Mouse (Mus musculus) hindbrain, embryonic 10.5 days (tissue): Measurements from ENCODE around the gene Ulk4. TPM values are rescaled to one million over a fixed set of nuclear protein-coding genes. Genes with fewer than 3 reads are reported as not detected.
"Not testable (repeated sequence)": the region's sequence is repeated elsewhere in the genome, so short reads cannot be mapped to it uniquely, and the experiment has no call there.

Experiments used
- DNase-seq: peaks from one replicate; pipeline ENCODE4 v3.0.0-alpha.2; 2017; ENCODE audit warnings: low spot score
- H3K27ac ChIP-seq: fragments of 300-500 bp; sonication (generic); 2 replicates; pipeline ENCODE4 v1.5.1; 2016; ENCODE audit warnings: mild to moderate bottlenecking, moderate library complexity
- H3K27me3 ChIP-seq: fragments of 300-500 bp; sonication (generic); 2 replicates; pipeline ENCODE4 v1.6.1; 2016; ENCODE audit warnings: mild to moderate bottlenecking; ENCODE audit not compliant: poor library complexity, insufficient read depth, severe bottlenecking
- H3K36me3 ChIP-seq: fragments of 300-500 bp; sonication (generic); 2 replicates; pipeline ENCODE4 v1.6.1; 2016; ENCODE audit warnings: mild to moderate bottlenecking, moderate library complexity
- H3K4me1 ChIP-seq: fragments of 300-500 bp; sonication (generic); replicated peaks from 2 replicates; pipeline ENCODE4 v1.6.1; 2016; ENCODE audit warnings: mild to moderate bottlenecking
- H3K4me3 ChIP-seq: fragments of 300-500 bp; sonication (generic); 2 replicates; pipeline ENCODE4 v1.5.1; 2016; ENCODE audit warnings: mild to moderate bottlenecking, moderate library complexity
- H3K9me3 ChIP-seq: fragments of 300-500 bp; sonication (generic); 2 replicates; pipeline ENCODE4 v1.6.1; 2016; ENCODE audit warnings: mild to moderate bottlenecking, moderate library complexity
- WGBS: fragments of 180-500 bp; shearing (Covaris S2); methylation state at CpG from one replicate; pipeline ENCODE4 v1.1.7; 2016; 5-methylcytosine and 5-hydroxymethylcytosine counted together
- polyA plus RNA-seq: library from polyadenylated mRNA; unstranded; fragments of >200 nt; fragmentation: Nextera tagmentation; extraction: Ambion mirVana; gene quantifications from 2 replicates; pipeline ENCODE4 v1.2.1, GENCODE M21; 2016

Gene Ulk4
- polyA plus RNA-seq, 1 experiment from 2014 or later: 123 TPM

GRCm38 (mm10) chr9:121057401-121057800 is 219.6 kb downstream of the Ulk4 start:
- no peak for DNase-seq
- Histone ChIP-seq H3K27me3 (no peaks in the 10 kb centered on the region), H3K4me3 (no peak overlapping the region)

GRCm38 (mm10) chr9:121056526-121056925 is 220.5 kb downstream of the Ulk4 start:
- no peak for DNase-seq
- Histone ChIP-seq H3K4me3 (no peak overlapping the region), H3K36me3 (no peaks in the 10 kb centered on the region), H3K27ac (no peak overlapping the region), H3K27me3 (no peaks in the 10 kb centered on the region), H3K9me3 (no peaks in the 10 kb centered on the region), H3K4me1 (peaks cover 14% of the 10 kb centered on the region)
- WGBS: 91% methylated on average over 3 of the region's 3 CpGs

More at GRCm38 (mm10) chr9:121057401-121057800, 219.6 kb downstream of the Ulk4 start:
- no peaks in the 10 kb centered on the region for H3K36me3 ChIP-seq
- peaks cover 22% of the 10 kb centered on the region for H3K4me1 ChIP-seq
- H3K27ac ChIP-seq: no peak overlapping the region
- 65% methylated on average over 9 of the region's 9 CpGs for WGBS
- no peaks in the 10 kb centered on the region for H3K9me3 ChIP-seq

GRCm38 (mm10) chr9:121056036-121056435 is 221.0 kb downstream of the Ulk4 start:
- no peak overlapping the region for H3K4me3 ChIP-seq
- 88% methylated on average over 5 of the region's 5 CpGs for WGBS
- H3K27ac ChIP-seq: no peak overlapping the region
- no peak for DNase-seq
- no peaks in the 10 kb centered on the region for H3K9me3 ChIP-seq
- no peaks in the 10 kb centered on the region for H3K27me3 ChIP-seq
- peaks cover 9% of the 10 kb centered on the region; the same call in 1 of the 2 replicates for H3K4me1 ChIP-seq
- no peaks in the 10 kb centered on the region for H3K36me3 ChIP-seq

- H3K27me3 ChIP-seq, H3K27ac ChIP-seq, H3K4me3 ChIP-seq, H3K36me3 ChIP-seq, DNase-seq, H3K9me3 ChIP-seq: not testable (repeated sequence)
- peaks cover 11% of the 10 kb centered on the region; the same call in 1 of the 2 replicates for H3K4me1 ChIP-seq
- 80% methylated on average over 9 of the region's 9 CpGs for WGBS
These were observed 231.3 kb downstream of the Ulk4 start for GRCm38 (mm10) chr9:121045657-121046056.

- DNase-seq: no peak
- H3K4me3 ChIP-seq: no peak overlapping the region
- H3K27me3 ChIP-seq: no peaks in the 10 kb centered on the region
- H3K36me3 ChIP-seq: no peaks in the 10 kb centered on the region
- H3K9me3 ChIP-seq: no peaks in the 10 kb centered on the region
- 85% methylated on average over 17 of the region's 17 CpGs for WGBS
- no peak overlapping the region for H3K27ac ChIP-seq
- peaks cover 14% of the 10 kb centered on the region; the same call in 1 of the 2 replicates for H3K4me1 ChIP-seq
These were observed 232.4 kb downstream of the Ulk4 start for GRCm38 (mm10) chr9:121044471-121045206.

GRCm38 (mm10) chr9:121043021-121043420 is 234.0 kb downstream of the Ulk4 start:
- no peak for DNase-seq
- peaks cover 29% of the 10 kb centered on the region for H3K4me1 ChIP-seq
- no peak overlapping the region for H3K4me3 ChIP-seq
- no peaks in the 10 kb centered on the region for H3K27me3 ChIP-seq
- no peaks in the 10 kb centered on the region for H3K9me3 ChIP-seq
- no peak overlapping the region for H3K27ac ChIP-seq
- 89% methylated on average over 4 of the region's 4 CpGs for WGBS
- H3K36me3 ChIP-seq: no peaks in the 10 kb centered on the region

- H3K4me1 ChIP-seq: peaks cover 47% of the 10 kb centered on the region
- H3K9me3 ChIP-seq: no peaks in the 10 kb centered on the region
- H3K4me3 ChIP-seq: no peak overlapping the region
- H3K27me3 ChIP-seq: no peaks in the 10 kb centered on the region
- no peaks in the 10 kb centered on the region for H3K36me3 ChIP-seq
- DNase-seq: no peak
- H3K27ac ChIP-seq: peak overlapping the region; percentile 71
- WGBS: 68% methylated on average over 4 of the region's 4 CpGs
These were observed 238.6 kb downstream of the Ulk4 start for GRCm38 (mm10) chr9:121038396-121038795.

GRCm38 (mm10) chr9:121037975-121038374 is 239.0 kb downstream of the Ulk4 start:
- DNase-seq: peak; percentile 31
- H3K36me3 ChIP-seq: no peaks in the 10 kb centered on the region
- WGBS: 57% methylated on average over 5 of the region's 5 CpGs
- H3K9me3 ChIP-seq: no peaks in the 10 kb centered on the region
- peak overlapping the region; percentile 51 for H3K27ac ChIP-seq
- peaks cover 51% of the 10 kb centered on the region for H3K4me1 ChIP-seq
- H3K27me3 ChIP-seq: no peaks in the 10 kb centered on the region
- no peak overlapping the region for H3K4me3 ChIP-seq

GRCm38 (mm10) chr9:121035296-121035695 is 241.7 kb downstream of the Ulk4 start:
- H3K9me3 ChIP-seq: no peaks in the 10 kb centered on the region
- H3K36me3 ChIP-seq: no peaks in the 10 kb centered on the region
- peaks cover 72% of the 10 kb centered on the region for H3K4me1 ChIP-seq
- 82% methylated on average over 6 of the region's 6 CpGs for WGBS
- no peak overlapping the region for H3K4me3 ChIP-seq
- DNase-seq: no peak
- H3K27ac ChIP-seq: no peak overlapping the region
- H3K27me3 ChIP-seq: no peaks in the 10 kb centered on the region

GRCm38 (mm10) chr9:121033596-121033995 is 243.4 kb downstream of the Ulk4 start:
- Histone ChIP-seq H3K27ac (no peak overlapping the region), H3K36me3 (no peaks in the 10 kb centered on the region), H3K4me1 (peaks cover 69% of the 10 kb centered on the region), H3K4me3 (no peak overlapping the region), H3K9me3 (no peaks in the 10 kb centered on the region), H3K27me3 (no peaks in the 10 kb centered on the region)
- no peak for DNase-seq
- WGBS: 79% methylated on average over 4 of the region's 4 CpGs

GRCm38 (mm10) chr9:121032322-121032964 is 244.6 kb downstream of the Ulk4 start:
- Histone ChIP-seq H3K9me3 (no peaks in the 10 kb centered on the region), H3K27me3 (no peaks in the 10 kb centered on the region), H3K27ac (peak overlapping the region; percentile 69), H3K36me3 (no peaks in the 10 kb centered on the region), H3K4me3 (no peak overlapping the region), H3K4me1 (peaks cover 57% of the 10 kb centered on the region)
- WGBS: 38% methylated on average over 10 of the region's 10 CpGs
- DNase-seq: peak; percentile 37

GRCm38 (mm10) chr9:121030949-121031348 is 246.0 kb downstream of the Ulk4 start:
- H3K27me3 ChIP-seq: no peaks in the 10 kb centered on the region

GRCm38 (mm10) chr9:121029786-121030185 is 247.2 kb downstream of the Ulk4 start:
- 0 out of 2 replicates have a peak overlapping the region, but pooled peaks have one; percentile 18 for H3K27ac ChIP-seq
- no peaks in the 10 kb centered on the region for H3K36me3 ChIP-seq
- H3K4me3 ChIP-seq: no peak overlapping the region
- H3K9me3 ChIP-seq: no peaks in the 10 kb centered on the region
- 35% methylated on average over 9 of the region's 9 CpGs for WGBS
- DNase-seq: no peak
- H3K27me3 ChIP-seq: no peaks in the 10 kb centered on the region
- peaks cover 40% of the 10 kb centered on the region for H3K4me1 ChIP-seq

More at GRCm38 (mm10) chr9:121030949-121031348, 246.0 kb downstream of the Ulk4 start:
- Histone ChIP-seq H3K4me3 (no peak overlapping the region), H3K36me3 (no peaks in the 10 kb centered on the region), H3K27ac (peak overlapping the region; percentile 35; the same call in 1 of the 2 replicates), H3K4me1 (peaks cover 42% of the 10 kb centered on the region), H3K9me3 (no peaks in the 10 kb centered on the region)
- DNase-seq: no peak
- WGBS: 55% methylated on average over 10 of the region's 10 CpGs
